Mouse (Mus musculus): ENCODE measurements around the gene Gm2431. TPM values are rescaled to one million over a fixed set of nuclear protein-coding genes. Genes with fewer than 3 reads are reported as not detected.

The Gm2431 gene
- polyA plus RNA-seq, 1 experiment from 2014 or later: not detected

Other genes with a start within 250 kb of the Gm2431 start
- gene Mob2, start 197.3 kb downstream of the Gm2431 start, polyA plus RNA-seq (2015; fragmentation: Nextera tagmentation; extraction: Ambion mirVana): 53.9 and 57.8 TPM in 2 replicates
- gene Dusp8, start 162.5 kb downstream of the Gm2431 start, polyA plus RNA-seq (2015; fragmentation: Nextera tagmentation; extraction: Ambion mirVana): 134 and 135 TPM in 2 replicates
- 0.36 and 0.65 TPM in 2 replicates for gene Gm45618, start 137.6 kb downstream of the Gm2431 start, polyA plus RNA-seq (2015; fragmentation: Nextera tagmentation; extraction: Ambion mirVana)
- not detected in 2 replicates for gene Gm39115, start 122.3 kb downstream of the Gm2431 start, polyA plus RNA-seq (2015; fragmentation: Nextera tagmentation; extraction: Ambion mirVana)
- gene Gm45337, start 113.7 kb downstream of the Gm2431 start, polyA plus RNA-seq (2015; fragmentation: Nextera tagmentation; extraction: Ambion mirVana): not detected in 2 replicates
- not detected in 2 replicates for gene Gm29735, start 101.2 kb downstream of the Gm2431 start, polyA plus RNA-seq (2015; fragmentation: Nextera tagmentation; extraction: Ambion mirVana)
- not detected in 2 replicates for gene Gm4553, start 92.6 kb downstream of the Gm2431 start, polyA plus RNA-seq (2015; fragmentation: Nextera tagmentation; extraction: Ambion mirVana)
- not detected in 2 replicates for gene Krtap5-2, start 82.3 kb downstream of the Gm2431 start, polyA plus RNA-seq (2015; fragmentation: Nextera tagmentation; extraction: Ambion mirVana)
- not detected in 2 replicates for gene Gm10153, start 68.0 kb downstream of the Gm2431 start, polyA plus RNA-seq (2015; fragmentation: Nextera tagmentation; extraction: Ambion mirVana)
- gene Krtap5-3, start 57.0 kb downstream of the Gm2431 start, polyA plus RNA-seq (2015; fragmentation: Nextera tagmentation; extraction: Ambion mirVana): not detected in 2 replicates
- not detected in 2 replicates for gene Gm7579, start 46.5 kb downstream of the Gm2431 start, polyA plus RNA-seq (2015; fragmentation: Nextera tagmentation; extraction: Ambion mirVana)
- gene Krtap5-5, start 28.4 kb downstream of the Gm2431 start, polyA plus RNA-seq (2015; fragmentation: Nextera tagmentation; extraction: Ambion mirVana): not detected in 2 replicates
- gene Gm40460, start 17.3 kb downstream of the Gm2431 start, polyA plus RNA-seq (2015; fragmentation: Nextera tagmentation; extraction: Ambion mirVana): not detected in 2 replicates
- not detected in 2 replicates for gene Gm4559, start 16.0 kb upstream of the Gm2431 start, polyA plus RNA-seq (2015; fragmentation: Nextera tagmentation; extraction: Ambion mirVana)
- gene Krtap5-1, start 38.8 kb upstream of the Gm2431 start, polyA plus RNA-seq (2015; fragmentation: Nextera tagmentation; extraction: Ambion mirVana): not detected in 2 replicates
- gene Krtap5-4, start 45.2 kb upstream of the Gm2431 start, polyA plus RNA-seq (2015; fragmentation: Nextera tagmentation; extraction: Ambion mirVana): not detected in 2 replicates
- gene Ifitm10, start 115.4 kb upstream of the Gm2431 start, polyA plus RNA-seq (2015; fragmentation: Nextera tagmentation; extraction: Ambion mirVana): 9.5 and 10.1 TPM in 2 replicates
- 1.4 and 4.4 TPM in 2 replicates for gene Gm49369, start 124.3 kb upstream of the Gm2431 start, polyA plus RNA-seq (2015; fragmentation: Nextera tagmentation; extraction: Ambion mirVana)
- gene Ctsd, start 129.7 kb upstream of the Gm2431 start, polyA plus RNA-seq (2015; fragmentation: Nextera tagmentation; extraction: Ambion mirVana): 254 and 288 TPM in 2 replicates
- gene Syt8, start 176.5 kb upstream of the Gm2431 start, polyA plus RNA-seq (2015; fragmentation: Nextera tagmentation; extraction: Ambion mirVana): not detected in 2 replicates
- gene Tnni2, start 183.5 kb upstream of the Gm2431 start, polyA plus RNA-seq (2015; fragmentation: Nextera tagmentation; extraction: Ambion mirVana): 0.25 and 0.74 TPM in 2 replicates
- gene Lsp1, start 202.5 kb upstream of the Gm2431 start, polyA plus RNA-seq (2015; fragmentation: Nextera tagmentation; extraction: Ambion mirVana): 3.7 and 5.4 TPM in 2 replicates
- 1.6 TPM in 2 replicates for gene Tnnt3, start 240.5 kb upstream of the Gm2431 start, polyA plus RNA-seq (2015; fragmentation: Nextera tagmentation; extraction: Ambion mirVana)

All from midbrain, embryonic 15.5 days (tissue).